In genomic region chr1:55362634-55363033, GRCm38 (mm10) we compare ENCODE assay signal across 8 mouse cellular contexts. TPM values are rescaled to one million over a fixed set of nuclear protein-coding genes. Genes with fewer than 3 reads are reported as not detected.
DNase-seq lines count a peak whose midpoint lies in the region; ATAC-seq and TF ChIP-seq lines count a peak whose summit lies in the region.

No protein-coding gene starts in this region.

- WGBS in limb, embryonic 14.5 days: 47% methylated on average over 37 of the region's 49 CpGs

- TF ChIP-seq POLR2A in limb, embryonic 14.5 days (IDR thresholded peaks at IDR 0.05; ENCODE audit: borderline replicate concordance, extremely low read depth, insufficient read depth, insufficient read length): no peak
- peak; percentile 94 for TF ChIP-seq POLR2A in testis, adult 2 months (IDR thresholded peaks at IDR 0.05; ENCODE audit: control insufficient read depth, low read depth, low read length)

- peaks cover 9% of the 10 kb centered on the region for H3K9me3 ChIP-seq in limb, embryonic 14.5 days (ENCODE audit: control insufficient read depth, low read length)

- DNase-seq in embryo, embryonic 11 days: peak; percentile 12
- no peak for DNase-seq in embryo, embryonic 10 days (ENCODE audit: low spot score)
- peak; percentile 9 for DNase-seq in retina, postnatal 1 day
- no peak for DNase-seq in retina, embryonic 14.5 days (ENCODE audit: low spot score)
- DNase-seq in limb, embryonic 14.5 days (ENCODE audit: low spot score): no peak
- no peak for DNase-seq in cerebellum, postnatal 36 days
- no peak for DNase-seq in urinary bladder, adult 18-20 months (ENCODE audit: low spot score in 2 of 2)

- ATAC-seq in limb, embryonic 14.5 days (ENCODE audit: low FRiP score, low read depth): no peak

- 0 out of 2 replicates have a peak, but pooled peaks cover 5% of the 10 kb centered on the region for H3K4me1 ChIP-seq in limb, embryonic 14.5 days (ENCODE audit: control insufficient read depth, insufficient read depth, low read length)
- peaks cover 2% of the 10 kb centered on the region; the same call in 1 of the 2 replicates for H3K4me1 ChIP-seq in testis, adult 2 months (ENCODE audit: control insufficient read depth, insufficient read depth, low read length)

- peaks cover 20% of the 10 kb centered on the region for H3K27me3 ChIP-seq in limb, embryonic 14.5 days (ENCODE audit: control insufficient read depth, insufficient read depth, low read length)
- no peaks in the 10 kb centered on the region for H3K27me3 ChIP-seq in testis, adult 2 months (ENCODE audit: control insufficient read depth, insufficient read depth, low read length)

- no peaks in the 10 kb centered on the region for H3K36me3 ChIP-seq in limb, embryonic 14.5 days (ENCODE audit: control insufficient read depth, insufficient read depth, low read length)
- no peaks in the 10 kb centered on the region for H3K36me3 ChIP-seq in testis, adult 2 months (ENCODE audit: control insufficient read depth, insufficient read depth, low read length)

- H3K4me2 ChIP-seq in limb, embryonic 14.5 days (replicated peaks; ENCODE audit: low read depth, low read length, severe bottlenecking): peak overlapping the region; percentile 53

- H3K27ac ChIP-seq in limb, embryonic 14.5 days (replicated peaks; ENCODE audit: low read depth, low read length): no peak overlapping the region
- H3K27ac ChIP-seq in testis, adult 2 months (ENCODE audit: control insufficient read depth, insufficient read depth, low read depth, low read length): peak overlapping the region; percentile 100

- no peak overlapping the region for H3K9ac ChIP-seq in limb, embryonic 14.5 days (ENCODE audit: low read depth, low read length, severe bottlenecking)

- peak overlapping the region; percentile 45 for H3K4me3 ChIP-seq in limb, embryonic 14.5 days (replicated peaks; ENCODE audit: low read length)
- peak overlapping the region; percentile 96 for H3K4me3 ChIP-seq in testis, adult 2 months (ENCODE audit: control insufficient read depth, low read depth, low read length)

- no peak for TF ChIP-seq CTCF in testis, adult 2 months (IDR thresholded peaks at IDR 0.05; ENCODE audit: control insufficient read depth, insufficient read depth, insufficient replicate concordance, low read depth, low read length)

RNA-seq across cellular contexts. Expression of gene Boll, which starts 0.6 kb away (rescaled TPM):
- 0.23 and 0.24 TPM in 2 replicates for polyA plus RNA-seq in limb, embryonic 14.5 days (2012; rRNA removed)
- polyA plus RNA-seq in limb, embryonic 14.5 days (2014; fragmentation: Nextera tagmentation; extraction: Ambion mirVana): 0.22 and 0.99 TPM in 2 replicates
- 151 and 152 TPM in 2 replicates for polyA plus RNA-seq in testis, adult 2 months (2012; rRNA removed)

RNA-seq across cellular contexts. Expression of gene Plcl1, which starts 43.1 kb away (rescaled TPM):
- polyA plus RNA-seq in limb, embryonic 14.5 days (2012; rRNA removed): 2.0 and 2.3 TPM in 2 replicates
- polyA plus RNA-seq in limb, embryonic 14.5 days (2014; fragmentation: Nextera tagmentation; extraction: Ambion mirVana): 1.8 and 2.8 TPM in 2 replicates
- polyA plus RNA-seq in testis, adult 2 months (2012; rRNA removed): 0.21 and 0.38 TPM in 2 replicates

Comparison
In these comparisons a context has a peak if more than half of its experiments do, and no peak if none do; other contexts are left out.
1. DNase-seq: peak in embryo, embryonic 11 days (single experiment) and retina, postnatal 1 day (single experiment); none in embryo, embryonic 10 days (single experiment), retina, embryonic 14.5 days (single experiment), limb, embryonic 14.5 days (single experiment), cerebellum, postnatal 36 days (0 of 2) and urinary bladder, adult 18-20 months (0 of 2).
2. RNA of gene Boll, which starts 0.6 kb away (polyA plus RNA-seq): 151 to 152 TPM in testis, adult 2 months; 0.22 to 0.99 TPM in limb, embryonic 14.5 days; every median in the first group is over 10 times any median in the second.